Mouse (Mus musculus) CD4-positive, CD25-positive, alpha-beta regulatory T cell, adult 4 months (primary cell): ENCODE results near the gene Olfr78. TPM values are rescaled to one million over a fixed set of nuclear protein-coding genes. Genes with fewer than 3 reads are reported as not detected.

ENCODE experiments used
- ATAC-seq: one replicate; pipeline ENCODE4 v1.8.0; 2017
- polyA plus RNA-seq, 2 experiments: library from polyadenylated mRNA; unstranded; fragments of 100-300 nt; shearing (Covaris generic); gene quantifications; one replicate each; pipeline ENCODE4 v1.2.1; 2017

Olfr78 gene
- not detected for polyA plus RNA-seq

DNA sequence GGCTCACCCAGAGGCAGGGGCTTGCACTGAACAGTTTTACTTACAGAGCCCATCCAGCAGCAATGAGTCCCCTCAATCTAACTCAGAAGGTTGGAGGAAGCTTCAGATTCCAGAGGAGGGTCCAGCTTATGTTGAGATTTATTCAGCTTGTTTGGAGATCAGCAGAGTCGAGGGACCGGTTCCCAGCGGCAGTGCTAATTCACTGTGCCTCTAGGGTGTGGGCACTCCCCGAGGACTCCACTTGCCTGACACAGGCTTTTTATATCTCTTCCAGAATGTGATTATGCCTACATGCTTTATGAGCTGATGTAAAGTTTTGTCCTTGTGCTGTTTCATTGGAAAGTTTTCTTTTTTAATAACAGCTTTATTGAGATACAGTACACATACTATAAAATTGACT lies at the start of gene Olfr78, which contains the start of gene Olfr560:
Gene Olfr78, minus strand, starts transcription at position 206 of the 400 bp plus-strand sequence.
Gene Olfr560, minus strand, starts transcription at position 101 of the 400 bp plus-strand sequence.
- no peak for ATAC-seq

DNA sequence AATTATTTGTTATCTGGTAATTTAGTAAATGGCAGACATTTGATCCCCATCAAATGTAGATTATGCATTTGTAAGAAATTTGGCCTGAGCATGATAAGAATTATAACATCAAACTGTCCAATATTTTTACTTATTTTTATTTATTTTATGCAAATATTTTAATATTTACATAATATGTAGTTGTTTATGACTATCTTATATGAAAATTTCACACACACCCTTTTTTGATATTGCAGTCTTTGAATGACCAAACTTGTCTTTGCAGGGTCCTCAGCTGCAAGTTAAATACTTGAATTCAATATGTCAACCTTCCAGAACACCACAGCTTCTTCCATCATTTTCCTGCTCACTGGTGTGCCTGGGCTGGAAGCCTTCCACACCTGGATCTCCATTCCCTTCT lies 43.9 kb upstream of the Olfr78 start, which contains the start of gene Olfr564:
Gene Olfr564, plus strand, starts transcription at position 301 of the 400 bp plus-strand sequence.
- no peak for ATAC-seq

DNA sequence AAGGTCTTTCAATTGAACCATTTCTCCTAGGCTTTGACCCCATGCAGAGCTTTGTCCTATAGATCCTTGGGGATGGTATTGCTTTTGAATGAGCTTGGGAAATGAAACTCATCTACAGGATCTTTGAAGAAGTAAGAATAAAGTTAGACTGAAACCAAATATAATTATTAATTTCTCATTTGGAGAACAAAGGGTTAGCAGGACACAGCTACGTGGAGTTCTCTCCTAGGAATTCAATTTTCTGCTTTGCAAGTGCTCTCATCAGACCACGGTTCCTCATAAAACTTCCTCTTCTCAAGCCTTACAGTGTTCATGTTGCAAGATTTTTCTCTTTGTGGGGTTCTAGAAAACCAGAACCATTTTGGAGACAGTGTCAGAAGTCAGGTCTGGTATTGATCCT lies 11.7 kb upstream of the Olfr78 start, which contains the start of gene Olfr561:
Gene Olfr561, plus strand, starts transcription at position 301 of the 400 bp plus-strand sequence.
- no peak for ATAC-seq

DNA sequence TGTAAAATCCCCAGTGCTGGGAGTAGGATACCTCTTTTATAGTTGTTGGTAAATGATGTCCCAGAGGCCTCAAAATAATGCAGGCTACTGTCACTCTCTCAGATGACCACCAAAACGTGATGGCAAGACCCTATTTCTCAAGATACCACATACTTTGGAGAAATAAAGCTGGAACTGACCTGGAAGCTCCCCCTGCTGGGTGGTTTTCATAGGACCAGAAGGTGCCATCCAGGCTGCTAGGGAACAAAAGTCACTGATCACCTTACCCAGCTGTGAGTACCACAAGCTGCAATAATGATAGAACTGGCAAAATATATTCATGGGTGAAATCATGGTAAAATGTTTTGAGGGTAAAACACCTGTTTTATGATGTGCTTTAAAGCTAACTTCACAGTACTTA lies 7.2 kb downstream of the Olfr78 start:
- ATAC-seq = no peak

DNA sequence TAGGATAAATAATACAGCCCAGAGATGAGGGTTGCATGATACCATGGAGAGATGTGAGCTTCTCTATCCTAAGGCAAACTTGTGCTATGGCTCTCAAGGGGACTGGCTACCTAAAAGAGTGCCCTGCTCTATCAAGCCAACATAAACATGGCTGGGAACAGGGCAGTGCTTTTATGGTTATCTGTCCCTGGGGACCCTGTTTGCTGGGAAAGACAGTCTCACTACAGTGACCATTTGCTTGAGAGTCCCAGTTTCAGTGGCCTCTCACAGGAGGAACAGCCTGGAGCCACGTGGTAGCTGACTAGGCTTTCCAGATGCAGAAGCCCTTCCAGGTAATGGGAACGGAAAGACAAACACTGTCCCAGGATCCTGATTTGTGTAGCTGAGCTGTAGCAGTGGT lies 21.6 kb downstream of the Olfr78 start:
- ATAC-seq = no peak

DNA sequence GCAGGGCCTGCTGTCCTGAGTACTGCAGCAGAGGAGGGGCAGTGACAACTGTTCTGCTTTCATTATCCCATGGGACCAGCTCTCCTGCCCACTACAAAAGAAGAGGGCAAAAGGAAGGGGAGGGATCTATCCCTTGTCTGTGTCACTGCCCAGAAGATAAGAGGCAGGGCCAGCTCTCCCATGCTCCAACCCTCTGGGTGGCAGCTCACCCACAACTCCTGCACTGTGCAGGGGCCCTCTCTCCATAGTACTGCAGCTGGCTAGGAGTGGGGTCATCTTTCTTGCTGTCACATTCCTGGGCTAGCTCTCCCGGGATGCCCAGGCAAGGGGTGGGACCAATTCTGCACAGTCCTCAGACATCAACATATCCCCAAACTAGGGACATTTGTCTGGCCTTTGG lies 25.5 kb downstream of the Olfr78 start:
- ATAC-seq = no peak

DNA sequence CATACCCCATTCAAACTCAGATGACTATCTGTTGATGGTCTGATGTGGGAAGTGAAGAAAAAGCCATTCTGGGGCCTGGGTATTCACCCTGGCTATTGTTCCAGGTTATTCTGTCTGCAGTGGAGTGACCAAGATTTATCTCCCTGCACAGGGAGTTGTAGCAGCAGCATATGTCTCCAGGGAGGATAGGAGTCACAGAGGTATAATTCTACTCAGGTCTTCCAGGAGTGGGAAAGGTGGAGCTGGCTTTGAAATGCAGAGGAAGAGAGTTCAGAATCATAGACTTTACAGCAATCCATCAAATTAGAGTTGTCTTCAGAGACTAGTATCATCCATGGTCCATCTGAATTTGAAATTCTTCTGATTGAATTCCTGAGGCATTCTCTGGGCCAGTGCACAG lies 31.9 kb downstream of the Olfr78 start, which contains the start of gene Olfr559:
Gene Olfr559, minus strand, starts transcription at position 101 of the 400 bp plus-strand sequence.
- no peak for ATAC-seq

DNA sequence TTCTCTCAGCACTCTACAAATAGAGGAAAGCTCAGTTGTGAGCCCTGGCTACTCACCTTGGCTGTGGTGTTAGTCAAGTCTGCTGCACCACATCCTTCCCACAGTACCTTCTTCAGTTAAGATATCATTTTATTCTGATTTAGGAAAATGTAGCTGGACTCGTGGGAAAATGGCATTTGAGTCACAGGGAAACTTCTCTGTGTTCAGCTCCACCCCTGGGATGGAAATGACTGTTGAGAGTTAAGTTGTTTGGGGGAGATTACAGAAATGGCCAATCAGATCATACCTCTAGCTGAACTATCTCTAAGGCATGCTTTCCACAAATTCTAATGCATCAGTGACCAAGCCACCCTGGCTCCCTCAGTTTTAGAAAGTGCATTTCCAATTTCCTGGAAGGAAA lies 40.3 kb downstream of the Olfr78 start, which contains the start of gene Olfr33:
Gene Olfr33, minus strand, starts transcription at position 101 of the 400 bp plus-strand sequence.
- no peak for ATAC-seq

DNA sequence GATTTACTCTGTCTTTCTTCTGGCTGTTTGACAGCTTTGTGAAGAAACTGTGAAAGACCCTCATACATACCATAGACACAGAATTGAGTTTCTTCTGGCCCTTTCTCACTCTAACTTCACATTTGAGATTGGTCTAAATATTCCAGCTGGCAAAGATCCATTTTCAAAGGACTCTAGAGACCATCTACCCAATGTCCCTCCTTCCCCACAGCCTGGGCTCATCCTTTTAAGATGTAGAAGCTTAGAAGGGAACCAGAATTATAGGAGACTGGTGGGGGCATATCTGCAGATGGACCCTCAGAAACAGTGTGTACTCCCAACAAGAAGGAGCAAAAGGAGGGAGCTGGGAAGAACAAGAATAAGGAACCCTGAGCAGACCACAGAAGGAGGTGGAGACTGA lies 57.4 kb downstream of the Olfr78 start, which contains the start of gene Olfr558:
Gene Olfr558, plus strand, starts transcription at position 301 of the 400 bp plus-strand sequence.
- ATAC-seq = no peak

DNA sequence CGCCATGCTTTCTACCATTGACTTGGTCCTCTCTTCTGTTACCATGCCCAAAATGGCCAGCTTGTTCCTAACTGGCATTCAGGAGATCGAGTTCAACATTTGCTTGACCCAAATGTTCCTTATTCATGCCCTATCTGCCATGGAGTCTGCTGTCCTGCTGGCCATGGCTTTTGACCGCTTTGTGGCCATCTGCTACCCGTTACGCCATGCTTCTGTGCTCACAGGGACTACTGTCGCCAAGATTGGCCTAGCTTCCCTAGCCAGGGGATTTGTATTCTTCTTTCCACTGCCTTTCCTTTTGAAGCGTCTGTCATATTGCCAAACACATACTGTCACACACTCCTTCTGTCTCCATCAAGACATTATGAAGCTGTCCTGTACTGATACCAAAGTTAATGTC lies 60.8 kb downstream of the Olfr78 start:
- no peak for ATAC-seq

DNA sequence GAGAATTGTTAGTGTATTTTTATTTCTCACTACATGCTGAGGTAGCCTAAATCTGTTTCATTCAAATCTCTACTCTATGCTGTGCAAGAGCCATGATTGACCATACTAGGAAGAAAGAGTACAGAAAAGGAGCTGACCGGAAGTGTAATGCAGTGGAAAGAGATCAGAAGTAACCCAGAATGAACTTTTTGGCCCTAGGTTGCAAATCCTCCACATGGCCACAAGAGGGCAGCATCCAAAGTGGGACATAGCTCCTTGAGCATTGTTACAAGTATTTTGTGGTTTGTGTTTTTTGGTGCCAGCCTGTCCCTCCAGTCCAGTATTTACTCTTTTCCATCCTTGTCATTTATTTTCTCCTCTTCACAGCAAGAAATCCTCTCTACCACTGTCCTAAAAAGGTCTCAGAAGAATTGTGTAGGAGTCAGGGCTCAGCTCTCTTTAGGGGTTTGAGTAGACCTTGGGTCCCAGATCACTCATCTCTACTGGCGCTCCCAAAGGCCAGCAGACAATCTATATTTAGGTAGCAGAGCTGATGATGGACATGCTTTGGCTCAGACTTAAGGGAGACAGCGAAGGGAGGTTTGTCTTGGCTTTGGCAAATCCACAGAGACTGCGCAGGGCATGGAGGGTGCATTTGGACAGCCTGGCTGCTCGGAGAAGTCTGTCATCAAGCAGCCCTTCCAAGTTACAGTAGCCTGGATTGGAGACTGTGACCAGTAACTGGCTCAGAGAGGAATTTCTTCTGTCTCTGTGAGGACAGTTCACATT lies 63.7 kb downstream of the Olfr78 start, which contains the start of gene Olfr557:
Gene Olfr557, plus strand, starts transcription at position 553 of the 768 bp plus-strand sequence.
- ATAC-seq = peak; percentile 75

Other genes with a start within 250 kb of the Olfr78 start
- not detected for gene Olfr547, start 224.7 kb downstream of the Olfr78 start, polyA plus RNA-seq
- not detected for gene Olfr548-ps1, start 218.6 kb downstream of the Olfr78 start, polyA plus RNA-seq
- gene Olfr549, start 209.6 kb downstream of the Olfr78 start, polyA plus RNA-seq = not detected
- gene Trim21, start 194.0 kb downstream of the Olfr78 start, polyA plus RNA-seq = 10 to 100 TPM in 1 of 2 experiments, 1 to 10 TPM in 1; 8.5 to 11.4 TPM
- gene Olfr550, start 188.0 kb downstream of the Olfr78 start, polyA plus RNA-seq = not detected
- not detected for gene Olfr551, start 167.6 kb downstream of the Olfr78 start, polyA plus RNA-seq
- gene Olfr552, start 161.7 kb downstream of the Olfr78 start, polyA plus RNA-seq = under 1 TPM in 1 of 2 experiments, not detected in 1; 0.09 TPM
- gene Olfr553, start 141.3 kb downstream of the Olfr78 start, polyA plus RNA-seq = not detected
- gene Olfr554, start 121.0 kb downstream of the Olfr78 start, polyA plus RNA-seq = not detected
- gene Olfr555, start 100.6 kb downstream of the Olfr78 start, polyA plus RNA-seq = not detected
- not detected for gene Olfr556, start 94.6 kb downstream of the Olfr78 start, polyA plus RNA-seq
- gene Trim68, start 72.1 kb downstream of the Olfr78 start, polyA plus RNA-seq = 10 to 100 TPM; 15.7 to 20.6 TPM
- not detected for gene Olfr557, start 63.6 kb downstream of the Olfr78 start, polyA plus RNA-seq
- gene Olfr558, start 57.3 kb downstream of the Olfr78 start, polyA plus RNA-seq = not detected
- gene Olfr33, start 40.4 kb downstream of the Olfr78 start, polyA plus RNA-seq = not detected
- not detected for gene Olfr559, start 32.0 kb downstream of the Olfr78 start, polyA plus RNA-seq
- gene Olfr560, start 105 bp downstream of the Olfr78 start, polyA plus RNA-seq = not detected
- not detected for gene Olfr561, start 11.8 kb upstream of the Olfr78 start, polyA plus RNA-seq
- not detected for gene Olfr564, start 44.0 kb upstream of the Olfr78 start, polyA plus RNA-seq
- not detected for gene Olfr566, start 99.3 kb upstream of the Olfr78 start, polyA plus RNA-seq
- gene Olfr568, start 117.7 kb upstream of the Olfr78 start, polyA plus RNA-seq = not detected
- gene Olfr569, start 131.4 kb upstream of the Olfr78 start, polyA plus RNA-seq = not detected
- gene Olfr570, start 135.1 kb upstream of the Olfr78 start, polyA plus RNA-seq = not detected
- under 1 TPM in 1 of 2 experiments, not detected in 1; 0.07 TPM for gene Olfr571, start 158.1 kb upstream of the Olfr78 start, polyA plus RNA-seq
- not detected for gene Olfr572, start 164.9 kb upstream of the Olfr78 start, polyA plus RNA-seq
- not detected for gene Olfr573-ps1, start 183.1 kb upstream of the Olfr78 start, polyA plus RNA-seq
- not detected for gene Olfr574, start 189.0 kb upstream of the Olfr78 start, polyA plus RNA-seq
- gene Olfr575, start 199.3 kb upstream of the Olfr78 start, polyA plus RNA-seq = not detected
- not detected for gene Olfr576, start 203.2 kb upstream of the Olfr78 start, polyA plus RNA-seq
- not detected for gene Olfr577, start 216.5 kb upstream of the Olfr78 start, polyA plus RNA-seq
- gene Olfr578, start 229.9 kb upstream of the Olfr78 start, polyA plus RNA-seq = not detected